Mouse (Mus musculus) cortical plate, adult 2 months (tissue): Measurements from ENCODE around the gene Stam2.

Experiments used
- CTCF ChIP-seq: fragments of 200-500 bp; IDR thresholded peaks from 2 replicates; pipeline ENCODE4 v1.5.1; 2011; ENCODE audit warnings: mild to moderate bottlenecking, control low read depth, low read length; ENCODE audit not compliant: insufficient read depth; ENCODE audit errors: extremely low read depth
- POLR2A ChIP-seq: fragments of 200-500 bp; IDR thresholded peaks from 2 replicates; pipeline ENCODE4 v1.6.1; 2011; ENCODE audit warnings: mild to moderate bottlenecking, low read length, control low read depth; ENCODE audit not compliant: insufficient read depth; ENCODE audit errors: extremely low read depth

- TF ChIP-seq CTCF = no peak
- no peak for TF ChIP-seq POLR2A
Measured at GRCm38 (mm10) chr2:52673172-52673571, 68.9 kb downstream of the Stam2 start.
